In genomic region chr8:12561403-12561960, GRCm38 (mm10) we compare ENCODE assay signal across 9 mouse cellular contexts. TPM values are rescaled to one million over a fixed set of nuclear protein-coding genes. Genes with fewer than 3 reads are reported as not detected.
DNase-seq lines count a peak whose midpoint lies in the region; ATAC-seq and TF ChIP-seq lines count a peak whose summit lies in the region.
"Had no signal": no experiment of that assay in that cellular context is flagged by ENCODE, and none has a peak within 500 bp of the region (broad histone marks: within the 10 kb centered on the region; RNA-seq: fewer than 3 reads in every experiment).

No protein-coding gene starts in this region.

- no peaks in the 10 kb centered on the region for H3K9me3 ChIP-seq in neural tube, embryonic 15.5 days (replicated peaks)
- no peaks in the 10 kb centered on the region for H3K9me3 ChIP-seq in liver, embryonic 14.5 days (ENCODE audit: control insufficient read depth, low read length)

- no peaks in the 10 kb centered on the region for H3K4me1 ChIP-seq in neural tube, embryonic 15.5 days
- no peaks in the 10 kb centered on the region for H3K4me1 ChIP-seq in liver, embryonic 14.5 days (replicated peaks; ENCODE audit: control insufficient read depth in 2 of 2, insufficient read depth in 2 of 2, low read length in 1 of 2)

- no peak overlapping the region for H3K9ac ChIP-seq in neural tube, embryonic 15.5 days (replicated peaks)
- no peak overlapping the region for H3K9ac ChIP-seq in liver, embryonic 14.5 days (replicated peaks)

- TF ChIP-seq EP300 in liver, embryonic 14.5 days (IDR thresholded peaks at IDR 0.05; ENCODE audit: low read depth): no peak

- WGBS in neural tube, embryonic 15.5 days: 25% methylated on average over 11 of the region's 11 CpGs
- WGBS in liver, embryonic 14.5 days (ENCODE audit: insufficient replicate concordance): 12% methylated on average over 11 of the region's 11 CpGs

- H3K27me3 ChIP-seq in neural tube, embryonic 15.5 days (replicated peaks): peaks cover 75% of the 10 kb centered on the region
- no peaks in the 10 kb centered on the region for H3K27me3 ChIP-seq in liver, embryonic 14.5 days (ENCODE audit: control insufficient read depth, insufficient read depth, low read length)

- DNase-seq in neural tube, embryonic 10.5 days (ENCODE audit: extremely low spot score, low spot score): peak; percentile 78
- DNase-seq in brain, embryonic 18.5 days (ENCODE audit: low read depth, low spot score): peak; percentile 22
- peak; percentile 78 for DNase-seq in kidney, postnatal 14 days
- DNase-seq in liver, embryonic 14.5 days (ENCODE audit: low read depth in 3 of 3, low spot score in 3 of 3): peak in 2 of 3 experiments; percentile 4 to 6
- peak; percentile 64 to 78 for DNase-seq in right cerebral cortex, postnatal 10 days (ENCODE audit: low spot score in 2 of 2)
- peak; percentile 44 for DNase-seq in yolk sac, embryonic 10.5 days (ENCODE audit: low spot score)

- ATAC-seq in neural tube, embryonic 15.5 days (ENCODE audit: low FRiP score): no peak
- ATAC-seq in frontal cortex, adult (ENCODE audit: low TSS enrichment): peak; percentile 69; the same call in 1 of the 2 replicates
- no peak for ATAC-seq in liver, embryonic 14.5 days (ENCODE audit: insufficient read depth)

- peak; percentile 78 for TF ChIP-seq CTCF in liver, embryonic 14.5 days (IDR thresholded peaks at IDR 0.05; ENCODE audit: low read depth)

- H3K4me2 ChIP-seq in neural tube, embryonic 15.5 days: no peak overlapping the region
- H3K4me2 ChIP-seq in liver, embryonic 14.5 days (ENCODE audit: low read depth): no peak overlapping the region

- H3K4me3 ChIP-seq in neural tube, embryonic 15.5 days (replicated peaks): no peak overlapping the region
- H3K4me3 ChIP-seq in liver, embryonic 14.5 days (ENCODE audit: insufficient read depth in 1 of 2, low read depth in 2 of 2, low read length in 2 of 2): no peak overlapping the region

- no peak overlapping the region for H3K27ac ChIP-seq in neural tube, embryonic 15.5 days (replicated peaks)
- H3K27ac ChIP-seq in liver, embryonic 14.5 days: no peak overlapping the region

- H3K36me3 ChIP-seq in neural tube, embryonic 15.5 days: no peaks in the 10 kb centered on the region
- no peaks in the 10 kb centered on the region for H3K36me3 ChIP-seq in liver, embryonic 14.5 days (replicated peaks; ENCODE audit: control insufficient read depth, insufficient read depth, low read depth)

RNA-seq across cellular contexts. Expression of gene Spaca7, which starts 11.3 kb away (rescaled TPM):
- polyA plus RNA-seq in neural tube, embryonic 15.5 days (2015; fragmentation: Nextera tagmentation; extraction: Ambion mirVana): not detected in 2 replicates
- not detected in 2 replicates for polyA plus RNA-seq in liver, embryonic 14.5 days (2012; rRNA removed)
- not detected in 2 replicates for polyA plus RNA-seq in liver, embryonic 14.5 days (2014; fragmentation: Nextera tagmentation; extraction: Ambion mirVana)
- polyA plus RNA-seq: heart, embryonic 16.5 days had no signal

Comparison
In these comparisons a context has a peak if more than half of its experiments do, and no peak if none do; other contexts are left out.
1. DNase-seq: peak in every context shown above with its lines; median percentile 78 in neural tube, embryonic 10.5 days; 78 in kidney, postnatal 14 days; 71 in right cerebral cortex, postnatal 10 days; 44 in yolk sac, embryonic 10.5 days; 22 in brain, embryonic 18.5 days; 5 in liver, embryonic 14.5 days.